Mouse (Mus musculus) testis, adult 2 months (tissue): ENCODE results near the gene 1810055G02Rik. TPM values are rescaled to one million over a fixed set of nuclear protein-coding genes. Genes with fewer than 3 reads are reported as not detected.

Experiments
- H3K27ac ChIP-seq: fragments of 200-500 bp; 2 replicates; pipeline ENCODE4 v1.5.1; 2012; ENCODE audit warnings: low read depth, low read length; ENCODE audit not compliant: control insufficient read depth, insufficient read depth
- H3K27me3 ChIP-seq: fragments of 200-500 bp; 2 replicates; pipeline ENCODE4 v1.6.1; 2012; ENCODE audit warnings: mild to moderate bottlenecking, low read length, moderate library complexity; ENCODE audit not compliant: control insufficient read depth, insufficient read depth
- H3K36me3 ChIP-seq: fragments of 200-500 bp; 2 replicates; pipeline ENCODE4 v1.6.1; 2012; ENCODE audit warnings: mild to moderate bottlenecking, low read length; ENCODE audit not compliant: control insufficient read depth, insufficient read depth
- H3K4me1 ChIP-seq: fragments of 200-500 bp; 2 replicates; pipeline ENCODE4 v1.6.1; 2012; ENCODE audit warnings: low read length; ENCODE audit not compliant: control insufficient read depth, insufficient read depth
- H3K4me3 ChIP-seq: fragments of 200-500 bp; 2 replicates; pipeline ENCODE4 v1.5.1; 2012; ENCODE audit warnings: low read depth, mild to moderate bottlenecking, low read length, moderate library complexity, mixed read lengths; ENCODE audit not compliant: control insufficient read depth
- CTCF ChIP-seq: fragments of 200-500 bp; IDR thresholded peaks from 2 replicates; pipeline ENCODE4 v1.5.1; 2012; ENCODE audit warnings: low read depth, mild to moderate bottlenecking, inconsistent platforms, low read length, moderate library complexity; ENCODE audit not compliant: control insufficient read depth, insufficient read depth, insufficient replicate concordance
- POLR2A ChIP-seq: fragments of 200-500 bp; IDR thresholded peaks from 2 replicates; pipeline ENCODE4 v1.6.1; 2012; ENCODE audit warnings: low read depth, mild to moderate bottlenecking, inconsistent platforms, low read length, moderate library complexity; ENCODE audit not compliant: control insufficient read depth
- polyA plus RNA-seq: library from polyadenylated mRNA; depleted of rRNA; stranded (reverse); fragments of >200 nt; gene quantifications from 2 replicates; pipeline ENCODE4 v1.2.3, GENCODE M21; 2012

1810055G02Rik gene
- polyA plus RNA-seq, 1 experiment: 328 TPM

DNA sequence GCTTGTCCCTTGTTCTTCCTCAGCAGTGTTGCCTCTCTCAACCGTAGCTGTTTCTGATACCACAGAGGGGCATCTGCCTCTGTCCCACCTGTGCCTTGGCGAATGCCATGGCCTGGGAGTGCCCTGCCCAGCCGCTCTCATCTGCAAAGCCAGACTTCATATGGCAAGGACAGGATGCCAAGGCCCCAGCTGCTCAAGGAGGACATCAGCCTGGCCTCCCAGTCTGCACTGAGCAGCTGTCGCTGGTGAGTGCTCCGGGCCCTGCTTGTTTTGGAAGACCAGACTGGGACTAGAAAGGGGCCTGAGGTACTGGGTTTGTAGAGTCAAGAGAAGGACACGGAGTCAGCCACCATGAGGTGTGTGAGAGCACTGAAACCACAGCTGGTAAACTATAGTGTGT is 6.3 kb downstream of the 1810055G02Rik start:
- H3K27ac ChIP-seq: no peak overlapping the region
- H3K36me3 ChIP-seq: no peaks in the 10 kb centered on the region; the same call in none of the 2 replicates
- no peak for TF ChIP-seq POLR2A
- TF ChIP-seq CTCF: no peak
- no peaks in the 10 kb centered on the region for H3K27me3 ChIP-seq
- no peak overlapping the region for H3K4me3 ChIP-seq
- peaks cover 5% of the 10 kb centered on the region for H3K4me1 ChIP-seq

DNA sequence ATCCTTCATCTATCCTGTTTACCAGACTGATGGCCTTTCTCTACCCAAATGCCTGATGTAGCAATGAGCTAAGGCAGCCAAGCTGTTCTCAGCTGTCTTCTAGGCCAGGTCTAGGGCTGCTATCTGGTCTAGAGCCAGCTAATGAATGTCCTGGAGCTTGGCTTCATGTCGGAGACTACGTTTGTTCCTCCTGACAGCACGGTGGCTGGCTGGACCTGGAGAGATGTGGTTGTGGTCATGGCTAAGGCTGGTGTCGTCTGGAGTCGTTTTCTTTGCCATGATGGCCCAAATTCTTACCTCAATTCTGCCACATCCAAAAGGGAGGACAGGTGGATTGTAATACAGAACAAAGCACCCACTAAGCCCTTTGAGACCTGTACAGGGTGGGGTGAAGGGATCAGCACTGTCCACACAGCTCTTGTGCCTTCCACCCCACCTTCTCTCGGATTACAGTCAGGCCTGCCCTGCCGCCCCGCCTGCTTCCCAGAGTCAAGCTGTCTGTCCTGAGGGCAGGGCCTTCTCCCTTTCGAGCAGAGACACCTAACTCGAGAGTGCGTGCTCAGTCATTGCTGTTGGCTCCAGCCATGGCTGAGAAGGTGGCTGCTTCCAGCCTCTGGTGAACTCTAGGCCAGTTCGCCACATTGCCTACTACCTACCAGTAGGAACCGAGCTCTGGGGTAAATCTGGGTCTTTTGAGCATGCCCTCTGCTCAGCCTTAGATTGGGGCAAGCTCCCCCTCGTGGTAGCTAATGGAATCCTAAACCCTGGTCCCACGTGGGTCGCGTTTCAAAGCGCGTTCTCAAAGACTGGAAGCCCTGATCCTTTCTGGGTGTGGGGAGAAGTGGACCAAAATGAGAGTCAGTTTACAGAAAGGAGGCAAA is 10.6 kb downstream of the 1810055G02Rik start:
- Histone ChIP-seq H3K36me3 (no peaks in the 10 kb centered on the region; the same call in none of the 2 replicates), H3K4me3 (peak overlapping the region; percentile 59), H3K4me1 (peaks cover 8% of the 10 kb centered on the region), H3K27me3 (no peaks in the 10 kb centered on the region), H3K27ac (no peak overlapping the region)
- peak; percentile 31; the same call in 1 of the 2 replicates for TF ChIP-seq CTCF
- TF ChIP-seq POLR2A: no peak

DNA sequence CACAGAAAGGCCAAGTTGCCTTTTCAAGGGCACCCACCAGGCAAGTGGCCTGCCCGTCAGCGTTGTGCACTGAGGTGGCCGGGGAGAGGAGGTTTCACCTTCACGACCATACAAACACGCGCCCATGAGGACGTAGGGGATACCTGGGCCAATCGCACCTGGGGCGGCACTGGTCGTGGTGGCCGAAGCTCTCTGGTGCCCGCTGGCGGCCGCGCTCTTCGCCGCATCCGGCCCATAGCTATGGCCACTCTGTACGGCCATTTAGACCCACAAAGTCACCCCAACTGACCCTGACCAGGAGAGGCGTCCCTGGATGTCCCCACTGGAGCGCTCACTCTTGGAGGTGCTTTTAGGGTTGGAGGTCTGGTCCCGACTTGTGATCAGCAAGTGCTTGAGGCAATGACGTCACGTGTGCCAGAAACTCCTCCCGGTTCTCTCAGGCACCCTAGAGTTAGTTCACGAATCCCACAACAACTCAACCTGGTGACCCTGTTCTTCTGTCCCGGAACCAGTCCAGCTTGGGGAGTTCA is 11.3 kb downstream of the 1810055G02Rik start:
- TF ChIP-seq POLR2A: no peak
- peak; percentile 51; the same call in 1 of the 2 replicates for TF ChIP-seq CTCF
- H3K27ac ChIP-seq: no peak overlapping the region
- H3K27me3 ChIP-seq: no peaks in the 10 kb centered on the region
- H3K36me3 ChIP-seq: no peaks in the 10 kb centered on the region; the same call in none of the 2 replicates
- H3K4me3 ChIP-seq: peak overlapping the region; percentile 59
- peaks cover 8% of the 10 kb centered on the region for H3K4me1 ChIP-seq

DNA sequence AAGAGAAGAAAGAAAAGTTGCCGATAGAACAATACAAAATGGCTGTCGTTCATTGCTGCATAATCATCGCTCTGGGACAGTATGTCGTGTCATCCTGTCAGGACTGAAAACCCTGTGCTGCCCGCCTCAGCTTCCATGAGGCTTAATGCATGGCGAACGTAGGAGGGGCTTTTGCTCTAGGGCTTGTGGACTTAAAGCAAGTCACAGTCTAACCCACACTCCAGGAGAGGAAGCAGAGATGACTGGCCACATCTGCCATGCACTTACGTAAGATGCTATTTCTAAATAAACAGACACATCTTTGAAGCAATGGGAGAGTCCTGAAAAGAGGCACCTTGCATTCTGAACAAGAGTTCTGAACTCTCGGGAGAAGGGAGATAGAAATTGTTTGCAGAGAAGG is 15.1 kb downstream of the 1810055G02Rik start:
- H3K36me3 ChIP-seq: no peaks in the 10 kb centered on the region
- TF ChIP-seq CTCF (no peak), POLR2A (no peak)
- H3K27me3 ChIP-seq: no peaks in the 10 kb centered on the region
- H3K4me1 ChIP-seq: peaks cover 8% of the 10 kb centered on the region
- no peak overlapping the region for H3K4me3 ChIP-seq
- no peak overlapping the region for H3K27ac ChIP-seq

DNA sequence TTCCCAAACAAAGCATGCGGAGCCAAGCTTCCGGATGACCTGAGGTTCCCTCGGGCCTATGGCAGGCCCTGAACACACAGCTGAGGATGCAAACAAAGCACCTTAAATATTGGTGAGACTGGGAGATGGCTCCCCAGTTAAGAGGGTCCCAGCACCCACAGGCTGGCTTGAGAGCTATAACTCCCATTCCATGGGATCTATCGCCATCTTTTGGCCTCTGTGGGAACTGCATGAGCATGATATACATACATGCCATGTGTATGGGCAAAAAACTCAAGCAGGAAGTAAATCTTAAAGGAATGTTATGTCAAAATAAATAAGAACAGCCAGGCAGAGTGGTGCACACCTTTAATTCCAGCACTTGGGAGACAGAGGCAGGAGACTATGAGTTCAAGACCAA is 15.8 kb downstream of the 1810055G02Rik start:
- TF ChIP-seq CTCF (peak; percentile 54; the same call in 1 of the 2 replicates), POLR2A (no peak)
- Histone ChIP-seq H3K4me1 (peaks cover 7% of the 10 kb centered on the region), H3K27ac (no peak overlapping the region), H3K27me3 (no peaks in the 10 kb centered on the region), H3K4me3 (no peak overlapping the region), H3K36me3 (no peaks in the 10 kb centered on the region)

DNA sequence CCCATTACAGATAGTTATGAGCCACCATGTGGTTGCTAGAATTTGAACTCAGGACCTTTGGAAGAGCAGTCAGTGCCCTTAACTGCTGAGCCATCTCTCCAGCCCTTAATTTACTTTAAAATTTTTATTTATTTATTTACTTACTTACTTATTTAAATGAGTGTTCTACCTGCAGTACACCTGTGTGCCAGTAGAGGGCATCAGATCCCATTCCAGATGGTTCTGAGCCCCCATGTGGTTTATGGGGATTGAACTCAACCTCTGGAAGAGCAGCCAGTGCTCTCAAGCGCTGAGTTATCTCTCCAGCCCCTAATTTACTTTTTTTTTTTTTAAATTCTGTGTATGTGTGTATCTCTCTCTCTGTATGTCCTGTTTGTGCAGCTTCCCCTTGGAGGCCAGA is 16.7 kb downstream of the 1810055G02Rik start:
- H3K4me3 ChIP-seq: no peak overlapping the region
- H3K27ac ChIP-seq: no peak overlapping the region
- H3K36me3 ChIP-seq: no peaks in the 10 kb centered on the region
- TF ChIP-seq POLR2A (no peak), CTCF (no peak)
- H3K27me3 ChIP-seq: no peaks in the 10 kb centered on the region
- no peaks in the 10 kb centered on the region; the same call in 1 of the 2 replicates for H3K4me1 ChIP-seq

DNA sequence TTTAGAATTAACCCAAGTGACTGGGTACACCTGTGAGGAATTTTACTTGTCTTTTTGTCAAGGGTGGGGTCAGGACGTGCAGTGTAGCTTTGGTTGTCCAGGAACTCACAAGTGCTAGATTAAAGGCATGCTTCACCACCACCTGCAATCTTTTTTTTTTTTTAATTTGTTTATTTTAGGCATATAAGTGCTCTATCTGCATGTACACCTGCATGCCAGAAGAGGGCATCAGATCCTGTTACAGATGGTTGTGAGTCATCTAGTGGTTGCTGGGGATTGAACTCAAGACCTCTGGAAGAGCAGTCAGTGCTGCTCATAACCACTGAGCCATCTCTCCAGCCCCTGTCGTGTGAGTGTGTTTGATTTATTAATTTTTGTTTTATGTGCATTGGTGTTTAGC is 20.8 kb downstream of the 1810055G02Rik start:
- no peak overlapping the region for H3K4me3 ChIP-seq
- TF ChIP-seq POLR2A (no peak), CTCF (no peak)
- no peak overlapping the region for H3K27ac ChIP-seq
- H3K4me1 ChIP-seq: no peaks in the 10 kb centered on the region
- no peaks in the 10 kb centered on the region for H3K36me3 ChIP-seq
- H3K27me3 ChIP-seq: no peaks in the 10 kb centered on the region
